Mouse (Mus musculus): ENCODE measurements around the gene Piezo1. TPM values are rescaled to one million over a fixed set of nuclear protein-coding genes. Genes with fewer than 3 reads are reported as not detected.

Piezo1 gene
- total RNA-seq, 2 experiments from 2014 or later: 14.7 to 17.1 TPM

GRCm38 (mm10) chr8:122437708-122438331, 113.3 kb downstream of the Piezo1 start:
- no peak for ATAC-seq (replicated peaks; ENCODE audit: low FRiP score, poor library complexity, severe bottlenecking)

- no peak for ATAC-seq (replicated peaks; ENCODE audit: low FRiP score, poor library complexity, severe bottlenecking)
These were observed 114.5 kb downstream of the Piezo1 start for GRCm38 (mm10) chr8:122436586-122437125.

GRCm38 (mm10) chr8:122436146-122436545, 115.0 kb downstream of the Piezo1 start:
- no peak for ATAC-seq (replicated peaks; ENCODE audit: low FRiP score, poor library complexity, severe bottlenecking)

- ATAC-seq (replicated peaks; ENCODE audit: low FRiP score, poor library complexity, severe bottlenecking): no peak
These were observed 115.8 kb downstream of the Piezo1 start for GRCm38 (mm10) chr8:122435375-122435774.

- no peak for ATAC-seq (replicated peaks; ENCODE audit: low FRiP score, poor library complexity, severe bottlenecking)
These were observed 117.7 kb downstream of the Piezo1 start for GRCm38 (mm10) chr8:122433269-122433905.

GRCm38 (mm10) chr8:122432443-122433268, 118.5 kb downstream of the Piezo1 start, which contains the start of gene Cyba:
TSS of gene Cyba (minus strand) at chr8:122432930.
- no peak for ATAC-seq (replicated peaks; ENCODE audit: low FRiP score, poor library complexity, severe bottlenecking)

Other genes starting within 250 kb of the Piezo1 start
- gene Trhr2, start 190.6 kb downstream of the Piezo1 start, total RNA-seq (2015; ENCODE audit: low replicate concordance): not detected in 2 replicates
- gene Trhr2, start 190.6 kb downstream of the Piezo1 start, total RNA-seq (2017; ENCODE audit: low replicate concordance): not detected in 2 replicates
- 10.8 and 14.2 TPM in 2 replicates for gene Zc3h18, start 174.7 kb downstream of the Piezo1 start, total RNA-seq (2015; ENCODE audit: low replicate concordance)
- gene Zc3h18, start 174.7 kb downstream of the Piezo1 start, total RNA-seq (2017; ENCODE audit: low replicate concordance): 22.2 and 31.5 TPM in 2 replicates
- gene Il17c, start 129.3 kb downstream of the Piezo1 start, total RNA-seq (2015; ENCODE audit: low replicate concordance): not detected in 2 replicates
- gene Il17c, start 129.3 kb downstream of the Piezo1 start, total RNA-seq (2017; ENCODE audit: low replicate concordance): not detected in 2 replicates
- 105 and 126 TPM in 2 replicates for gene Cyba, start 118.4 kb downstream of the Piezo1 start, total RNA-seq (2015; ENCODE audit: low replicate concordance)
- gene Cyba, start 118.4 kb downstream of the Piezo1 start, total RNA-seq (2017; ENCODE audit: low replicate concordance): 42.8 and 52.6 TPM in 2 replicates
- 0.84 TPM in 1 of 2 replicates, not detected in the other for gene Mvd, start 107.9 kb downstream of the Piezo1 start, total RNA-seq (2015; ENCODE audit: low replicate concordance)
- gene Mvd, start 107.9 kb downstream of the Piezo1 start, total RNA-seq (2017; ENCODE audit: low replicate concordance): 0.84 and 1.3 TPM in 2 replicates
- 1.0 TPM in 1 of 2 replicates, not detected in the other for gene Snai3, start 90.6 kb downstream of the Piezo1 start, total RNA-seq (2015; ENCODE audit: low replicate concordance)
- gene Snai3, start 90.6 kb downstream of the Piezo1 start, total RNA-seq (2017; ENCODE audit: low replicate concordance): not detected in 2 replicates
- 9.0 and 12.9 TPM in 2 replicates for gene Rnf166, start 75.3 kb downstream of the Piezo1 start, total RNA-seq (2015; ENCODE audit: low replicate concordance)
- gene Rnf166, start 75.3 kb downstream of the Piezo1 start, total RNA-seq (2017; ENCODE audit: low replicate concordance): 7.9 and 8.1 TPM in 2 replicates
- gene Ctu2, start 75.2 kb downstream of the Piezo1 start, total RNA-seq (2015; ENCODE audit: low replicate concordance): 3.8 and 29.4 TPM in 2 replicates
- 7.5 and 7.8 TPM in 2 replicates for gene Ctu2, start 75.2 kb downstream of the Piezo1 start, total RNA-seq (2017; ENCODE audit: low replicate concordance)
- gene Cdt1, start 16.7 kb upstream of the Piezo1 start, total RNA-seq (2015; ENCODE audit: low replicate concordance): 16.1 and 24.2 TPM in 2 replicates
- 38.2 and 47.5 TPM in 2 replicates for gene Cdt1, start 16.7 kb upstream of the Piezo1 start, total RNA-seq (2017; ENCODE audit: low replicate concordance)
- gene Aprt, start 25.6 kb upstream of the Piezo1 start, total RNA-seq (2015; ENCODE audit: low replicate concordance): 77.1 and 85.7 TPM in 2 replicates
- gene Aprt, start 25.6 kb upstream of the Piezo1 start, total RNA-seq (2017; ENCODE audit: low replicate concordance): 20.6 and 30.2 TPM in 2 replicates
- gene Galns, start 60.1 kb upstream of the Piezo1 start, total RNA-seq (2015; ENCODE audit: low replicate concordance): 8.6 and 23.2 TPM in 2 replicates
- 8.6 and 15.5 TPM in 2 replicates for gene Galns, start 60.1 kb upstream of the Piezo1 start, total RNA-seq (2017; ENCODE audit: low replicate concordance)
- gene Trappc2l, start 60.3 kb upstream of the Piezo1 start, total RNA-seq (2015; ENCODE audit: low replicate concordance): 17.7 and 26.8 TPM in 2 replicates
- 9.1 and 10.2 TPM in 2 replicates for gene Trappc2l, start 60.3 kb upstream of the Piezo1 start, total RNA-seq (2017; ENCODE audit: low replicate concordance)
- not detected in 2 replicates for gene Pabpn1l, start 71.4 kb upstream of the Piezo1 start, total RNA-seq (2015; ENCODE audit: low replicate concordance)
- not detected in 2 replicates for gene Pabpn1l, start 71.4 kb upstream of the Piezo1 start, total RNA-seq (2017; ENCODE audit: low replicate concordance)
- 10.9 and 13.1 TPM in 2 replicates for gene Cbfa2t3, start 147.8 kb upstream of the Piezo1 start, total RNA-seq (2015; ENCODE audit: low replicate concordance)
- 10.9 and 13.8 TPM in 2 replicates for gene Cbfa2t3, start 147.8 kb upstream of the Piezo1 start, total RNA-seq (2017; ENCODE audit: low replicate concordance)
- gene Acsf3, start 224.2 kb upstream of the Piezo1 start, total RNA-seq (2015; ENCODE audit: low replicate concordance): 3.3 TPM in 1 of 2 replicates, not detected in the other
- gene Acsf3, start 224.2 kb upstream of the Piezo1 start, total RNA-seq (2017; ENCODE audit: low replicate concordance): 1.7 and 5.2 TPM in 2 replicates